8 mouse cellular contexts compared by ENCODE assay signal in genomic region chr8:84814555-84815441, GRCm38 (mm10). TPM values are rescaled to one million over a fixed set of nuclear protein-coding genes. Genes with fewer than 3 reads are reported as not detected.
DNase-seq lines count a peak whose midpoint lies in the region; ATAC-seq and TF ChIP-seq lines count a peak whose summit lies in the region.

No protein-coding gene starts in this region.

- WGBS in heart, embryonic 10.5 days, result 42% methylated on average over 19 of the region's 19 CpGs
- WGBS in heart, postnatal 0 days, result 36% methylated on average over 19 of the region's 19 CpGs

- no peaks in the 10 kb centered on the region for H3K9me3 ChIP-seq in heart, embryonic 10.5 days
- no peaks in the 10 kb centered on the region for H3K9me3 ChIP-seq in heart, postnatal 0 days (replicated peaks; ENCODE audit: control insufficient read depth, low read length)

- no peak overlapping the region for H3K4me2 ChIP-seq in heart, postnatal 0 days (ENCODE audit: low read depth, low read length)

- H3K4me3 ChIP-seq in heart, embryonic 10.5 days, result peak overlapping the region; percentile 22
- no peak overlapping the region for H3K4me3 ChIP-seq in heart, postnatal 0 days (ENCODE audit: low read depth, low read length)

- no peak for DNase-seq in heart, embryonic 10.5 days (ENCODE audit: low spot score)
- DNase-seq in heart, postnatal 14 days, result no peak
- peak; percentile 69 for DNase-seq in retina, adult 2 months (ENCODE audit: low read depth, low spot score)
- DNase-seq in retina, embryonic 14.5 days (ENCODE audit: low spot score), result no peak
- DNase-seq in heart, postnatal 0 days (ENCODE audit: low spot score), result no peak
- peak; percentile 65 for DNase-seq in retina, postnatal 7 days (ENCODE audit: low read depth, low spot score)
- DNase-seq in kidney, postnatal 36 days, result no peak
- no peak for DNase-seq in urinary bladder, postnatal 25 days (ENCODE audit: low spot score)

- no peak overlapping the region for H3K9ac ChIP-seq in heart, postnatal 0 days (replicated peaks; ENCODE audit: low read depth, low read length)

- ATAC-seq in heart, postnatal 0 days (ENCODE audit: insufficient read depth, low read depth), result 0 out of 2 replicates have a peak, but pooled peaks have one; percentile 5

- intact Hi-C loops in heart, postnatal 14 days (cut with DNase I), result loop anchor here (1.0 to 5.0 kb wide), 2 partner anchors 176 to 452 kb away; no protein-coding TSS in a partner anchor

- peaks cover 59% of the 10 kb centered on the region for H3K27me3 ChIP-seq in heart, embryonic 10.5 days (ENCODE audit: insufficient read depth, poor library complexity, severe bottlenecking)
- no peaks in the 10 kb centered on the region for H3K27me3 ChIP-seq in heart, postnatal 0 days (ENCODE audit: control insufficient read depth, insufficient read depth, low read length)

- H3K4me1 ChIP-seq in heart, embryonic 10.5 days, result peaks cover 22% of the 10 kb centered on the region
- H3K4me1 ChIP-seq in heart, postnatal 0 days (ENCODE audit: control insufficient read depth, insufficient read depth), result peaks cover 12% of the 10 kb centered on the region; the same call in 1 of the 2 replicates

- no peaks in the 10 kb centered on the region for H3K36me3 ChIP-seq in heart, embryonic 10.5 days
- no peaks in the 10 kb centered on the region for H3K36me3 ChIP-seq in heart, postnatal 0 days (replicated peaks; ENCODE audit: control insufficient read depth, insufficient read depth, low read length)

- no peak for TF ChIP-seq CTCF in heart, postnatal 0 days (IDR thresholded peaks at IDR 0.05; ENCODE audit: low read depth)

- H3K27ac ChIP-seq in heart, embryonic 10.5 days, result no peak overlapping the region
- no peak overlapping the region for H3K27ac ChIP-seq in heart, postnatal 0 days (ENCODE audit: low read depth)

- no peak for TF ChIP-seq EP300 in heart, postnatal 0 days (IDR thresholded peaks at IDR 0.05; ENCODE audit: low read depth)

RNA-seq across cellular contexts. Expression of gene Dand5, which starts 7.8 kb away (rescaled TPM):
- polyA plus RNA-seq in heart, embryonic 10.5 days (2016; fragmentation: Nextera tagmentation; extraction: Ambion mirVana), result 5.3 TPM in 2 replicates
- 1 to 10 TPM; 6.1 to 6.4 TPM for total RNA-seq in heart, postnatal 14 days (2021)
- 2.1 and 15.4 TPM in 2 replicates for total RNA-seq in heart, postnatal 0 days (2014; rRNA removed; ENCODE audit: low replicate concordance)
- 6.2 and 8.0 TPM in 2 replicates for polyA plus RNA-seq in heart, postnatal 0 days (2015; fragmentation: Nextera tagmentation; extraction: Ambion mirVana)

RNA-seq across cellular contexts. Expression of gene Nfix, which starts 14.7 kb away (rescaled TPM):
- 0.87 and 2.1 TPM in 2 replicates for polyA plus RNA-seq in heart, embryonic 10.5 days (2016; fragmentation: Nextera tagmentation; extraction: Ambion mirVana)
- total RNA-seq in heart, postnatal 14 days (2021), result 100 to 1,000 TPM; 276 to 280 TPM
- 41.9 and 48.5 TPM in 2 replicates for total RNA-seq in heart, postnatal 0 days (2014; rRNA removed; ENCODE audit: low replicate concordance)
- 18.2 TPM in 2 replicates for polyA plus RNA-seq in heart, postnatal 0 days (2015; fragmentation: Nextera tagmentation; extraction: Ambion mirVana)

RNA-seq across cellular contexts. Expression of gene Gadd45gip1, which starts 16.5 kb away (rescaled TPM):
- polyA plus RNA-seq in heart, embryonic 10.5 days (2016; fragmentation: Nextera tagmentation; extraction: Ambion mirVana), result 57.3 and 60.5 TPM in 2 replicates
- 10 to 100 TPM; 23.0 to 25.0 TPM for total RNA-seq in heart, postnatal 14 days (2021)
- total RNA-seq in heart, postnatal 0 days (2014; rRNA removed; ENCODE audit: low replicate concordance), result 47.1 and 49.8 TPM in 2 replicates
- 48.1 and 50.0 TPM in 2 replicates for polyA plus RNA-seq in heart, postnatal 0 days (2015; fragmentation: Nextera tagmentation; extraction: Ambion mirVana)

RNA-seq across cellular contexts. Expression of gene Rad23a, which starts 25.7 kb away (rescaled TPM):
- polyA plus RNA-seq in heart, embryonic 10.5 days (2016; fragmentation: Nextera tagmentation; extraction: Ambion mirVana), result 137 and 154 TPM in 2 replicates
- total RNA-seq in heart, postnatal 14 days (2021), result 10 to 100 TPM; 78.9 to 79.9 TPM
- total RNA-seq in heart, postnatal 0 days (2014; rRNA removed; ENCODE audit: low replicate concordance), result 89.2 and 126 TPM in 2 replicates
- polyA plus RNA-seq in heart, postnatal 0 days (2015; fragmentation: Nextera tagmentation; extraction: Ambion mirVana), result 111 and 125 TPM in 2 replicates

RNA-seq across cellular contexts. Expression of gene Calr, which starts 31.9 kb away (rescaled TPM):
- polyA plus RNA-seq in heart, embryonic 10.5 days (2016; fragmentation: Nextera tagmentation; extraction: Ambion mirVana), result 881 and 1,047 TPM in 2 replicates
- total RNA-seq in heart, postnatal 14 days (2021), result 100 to 1,000 TPM; 262 to 331 TPM
- total RNA-seq in heart, postnatal 0 days (2014; rRNA removed; ENCODE audit: low replicate concordance), result 211 and 235 TPM in 2 replicates
- polyA plus RNA-seq in heart, postnatal 0 days (2015; fragmentation: Nextera tagmentation; extraction: Ambion mirVana), result 201 and 266 TPM in 2 replicates

Comparison
In these comparisons a context has a peak if more than half of its experiments do, and no peak if none do; other contexts are left out.
1. DNase-seq: peak in retina, adult 2 months (single experiment) and retina, postnatal 7 days (single experiment); none in heart, embryonic 10.5 days (single experiment), heart, postnatal 14 days (0 of 2), retina, embryonic 14.5 days (single experiment), heart, postnatal 0 days (single experiment), kidney, postnatal 36 days (0 of 2) and urinary bladder, postnatal 25 days (single experiment).